Mouse (Mus musculus): ENCODE data around the gene Gm9821. TPM values are rescaled to one million over a fixed set of nuclear protein-coding genes. Genes with fewer than 3 reads are reported as not detected.

Gene Gm9821
- total RNA-seq, 2 experiments from 2014 or later, result not detected

- no peak for DNase-seq
- intact Hi-C loops (cut with DNase I), result loop anchor here (1.0 kb wide), 1 partner anchor 19 kb away; no protein-coding TSS in a partner anchor
These were observed 17.4 kb downstream of the Gm9821 start for GRCm38 (mm10) chr2:91962864-91963401.

DNA sequence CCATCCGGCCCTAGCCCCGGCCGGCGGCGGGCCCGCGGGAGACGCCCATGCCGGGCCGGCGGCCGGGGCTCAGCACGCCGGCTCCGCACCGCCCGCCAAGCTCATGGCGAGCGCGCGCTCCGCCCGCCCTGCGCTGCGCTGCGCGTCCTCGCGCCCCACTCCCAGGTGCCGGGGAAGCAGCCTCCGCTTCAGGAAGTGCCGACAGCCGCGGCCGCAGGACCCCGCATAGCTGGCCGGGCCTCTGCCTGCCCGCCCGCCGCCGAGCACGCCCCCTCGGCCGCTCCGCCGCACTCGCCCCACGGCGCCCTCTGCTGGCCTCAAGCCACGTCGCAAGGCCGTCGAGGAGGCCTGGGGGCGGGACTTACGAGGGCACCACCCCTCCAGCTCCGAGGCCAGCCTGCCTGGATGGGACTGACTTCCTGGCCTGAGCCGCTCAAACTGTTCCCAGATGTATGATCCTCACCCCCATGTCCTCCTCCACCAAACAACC, 18.0 kb downstream of the Gm9821 start:
- intact Hi-C loops (cut with DNase I), result loop anchor here (1.0 kb wide), 1 partner anchor 19 kb away; no protein-coding TSS in a partner anchor
- DNase-seq, result peak; percentile 99 to 100

GRCm38 (mm10) chr2:91964610-91965204, 19.2 kb downstream of the Gm9821 start:
- intact Hi-C loops (cut with DNase I), result no loop called here
- no peak for DNase-seq

DNA sequence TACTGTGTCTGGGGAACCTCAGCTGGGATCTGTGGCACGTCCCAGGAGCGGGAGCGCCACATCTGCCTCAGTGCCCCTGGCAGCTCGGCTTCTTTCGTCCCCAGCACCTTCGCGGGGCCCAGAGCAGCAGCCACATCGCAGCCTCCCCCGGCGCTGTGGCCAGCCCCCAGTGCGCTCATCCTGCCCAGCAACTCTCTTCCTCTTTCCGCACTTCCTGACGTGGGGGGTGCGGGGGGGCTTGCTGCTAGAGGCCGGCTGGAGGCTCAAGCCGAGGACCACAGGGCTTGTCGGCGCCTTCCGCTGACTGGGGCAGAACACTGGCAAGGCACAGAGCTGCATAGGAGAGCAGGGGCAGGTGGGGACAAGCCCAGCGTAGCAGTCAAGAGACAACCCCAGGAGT, 19.9 kb downstream of the Gm9821 start:
- DNase-seq, result peak; percentile 74 to 75
- intact Hi-C loops (cut with DNase I), result no loop called here

GRCm38 (mm10) chr2:91966367-91966766, 20.9 kb downstream of the Gm9821 start:
- intact Hi-C loops (cut with DNase I), result no loop called here
- DNase-seq, result no peak

GRCm38 (mm10) chr2:91967962-91968361, 22.5 kb downstream of the Gm9821 start:
- intact Hi-C loops (cut with DNase I), result no loop called here
- peak in 1 of 2 experiments; percentile 56 for DNase-seq

DNA sequence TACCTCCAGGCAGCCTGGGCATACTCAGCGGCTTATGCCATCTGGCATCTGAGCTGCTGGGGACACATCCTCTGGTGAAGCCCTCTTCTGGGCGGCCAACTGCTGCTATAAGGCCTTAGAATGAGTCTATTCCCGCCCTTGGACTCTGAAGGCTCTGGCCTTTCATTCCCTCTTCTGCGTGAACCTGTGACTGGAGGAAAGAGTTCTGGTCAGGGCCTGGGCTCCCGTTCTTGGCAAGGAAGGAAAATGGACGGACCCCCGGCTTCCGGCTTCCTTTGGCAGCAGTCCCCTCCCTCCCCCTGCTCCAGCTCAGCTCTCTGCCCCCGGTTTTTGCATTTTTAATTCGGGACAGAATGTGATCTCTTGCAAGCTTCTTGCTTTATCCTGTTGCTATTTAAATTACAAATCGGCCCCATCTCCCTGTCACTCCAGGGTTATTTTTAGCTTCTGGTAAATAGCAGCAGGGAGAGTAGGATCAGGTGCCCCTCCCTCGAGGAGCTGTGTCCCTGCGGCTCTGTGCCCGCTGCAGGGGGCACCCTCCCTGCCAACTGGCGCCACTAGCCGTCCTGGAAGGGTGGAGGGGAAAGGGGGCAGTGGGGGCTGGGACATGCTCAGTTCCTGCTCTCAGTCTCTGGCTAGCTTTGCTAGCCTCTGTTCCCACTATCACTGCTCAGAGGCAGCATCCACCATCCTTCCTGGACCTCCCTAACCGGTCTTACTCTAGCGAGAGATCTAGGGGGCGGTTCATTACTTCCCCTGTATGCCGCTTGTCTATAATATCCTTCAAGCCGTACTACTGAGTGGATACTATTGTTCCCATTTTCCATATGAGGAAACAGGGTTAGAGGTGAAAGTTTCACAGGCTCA, 26.0 kb downstream of the Gm9821 start:
- intact Hi-C loops (cut with DNase I), result no loop called here

GRCm38 (mm10) chr2:91972121-91972566, 26.6 kb downstream of the Gm9821 start:
- no peak for DNase-seq
- intact Hi-C loops (cut with DNase I), result no loop called here

More for the DNA sequence above, 26.0 kb downstream of the Gm9821 start:
- DNase-seq, result peak in 1 of 2 experiments; percentile 67

- DNase-seq, result no peak
- intact Hi-C loops (cut with DNase I), result no loop called here
These were observed 28.1 kb downstream of the Gm9821 start for GRCm38 (mm10) chr2:91973416-91974135.

DNA sequence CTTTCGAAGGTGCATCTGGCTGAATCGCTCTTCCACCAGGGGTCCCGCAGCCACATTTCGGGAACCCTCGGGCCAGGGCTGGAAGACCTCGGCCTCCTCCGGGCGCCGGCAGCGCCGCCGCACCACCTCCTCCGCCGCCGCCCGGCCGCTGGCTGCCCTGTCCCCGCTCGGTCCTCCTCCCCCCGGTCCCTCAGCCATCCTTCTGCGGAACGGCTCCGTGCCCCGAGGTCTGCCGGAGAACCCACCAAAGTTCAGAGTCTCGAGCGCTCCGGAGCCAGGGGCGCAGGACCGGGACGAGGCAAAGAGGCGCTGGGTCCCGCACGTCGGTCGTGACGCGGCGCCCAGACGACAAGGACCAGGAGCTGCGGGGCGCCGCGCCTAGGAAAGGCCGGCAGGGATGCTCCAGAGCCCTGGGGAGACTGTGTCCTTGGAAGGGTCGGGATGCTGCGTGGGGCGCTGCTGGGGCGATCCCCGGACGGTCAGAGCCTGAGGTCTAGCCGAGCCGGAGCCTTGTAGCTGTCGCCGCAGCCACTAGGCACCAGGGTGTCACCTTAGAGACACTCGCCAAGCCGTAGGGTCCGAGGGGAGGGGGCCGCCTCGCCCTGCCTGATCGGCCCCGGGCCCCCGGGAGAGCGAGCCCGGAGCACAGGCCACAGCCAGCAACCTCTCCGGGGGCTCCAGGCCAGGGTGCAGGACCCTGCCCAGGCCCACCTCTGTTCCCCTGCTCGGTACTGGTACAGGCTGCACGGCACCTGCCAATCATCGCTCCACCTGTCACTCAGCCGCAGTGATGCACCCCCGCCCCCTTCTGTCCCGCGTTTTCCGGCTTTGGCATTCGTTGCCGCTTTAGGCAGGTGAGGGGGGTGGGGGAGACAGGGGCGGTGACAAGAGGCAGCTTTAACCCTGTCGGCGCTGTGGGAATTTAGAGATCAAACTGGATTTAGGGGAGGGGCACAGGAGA, 30.4 kb downstream of the Gm9821 start, which contains the start of gene Dgkz:
Gene Dgkz (minus strand): TSS at position 284 of the 961 bp plus-strand sequence.
- intact Hi-C loops (cut with DNase I), result no loop called here
- no peak for DNase-seq

DNA sequence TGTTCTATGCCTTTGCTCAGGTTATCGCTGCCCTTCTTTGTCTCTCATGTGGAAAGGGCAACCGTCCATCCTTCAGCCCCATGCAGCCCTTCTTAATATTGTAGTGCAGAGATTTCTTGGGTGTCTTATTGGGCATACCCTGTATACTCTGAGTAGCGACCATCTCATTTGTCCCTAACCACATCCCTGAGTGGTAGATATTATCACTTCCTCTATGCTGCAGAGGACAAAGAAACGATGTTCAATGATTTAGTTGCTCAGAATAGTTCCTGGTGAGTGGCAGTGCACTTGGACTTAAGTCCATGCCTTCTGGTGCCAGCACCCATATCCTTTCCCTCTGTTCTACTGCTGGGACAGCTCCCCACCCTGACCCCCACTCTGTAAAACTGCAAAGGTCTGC, 32.5 kb downstream of the Gm9821 start:
- no peak for DNase-seq
- intact Hi-C loops (cut with DNase I), result no loop called here

GRCm38 (mm10) chr2:91978547-91978946, 33.0 kb downstream of the Gm9821 start:
- DNase-seq, result no peak
- intact Hi-C loops (cut with DNase I), result no loop called here

DNA sequence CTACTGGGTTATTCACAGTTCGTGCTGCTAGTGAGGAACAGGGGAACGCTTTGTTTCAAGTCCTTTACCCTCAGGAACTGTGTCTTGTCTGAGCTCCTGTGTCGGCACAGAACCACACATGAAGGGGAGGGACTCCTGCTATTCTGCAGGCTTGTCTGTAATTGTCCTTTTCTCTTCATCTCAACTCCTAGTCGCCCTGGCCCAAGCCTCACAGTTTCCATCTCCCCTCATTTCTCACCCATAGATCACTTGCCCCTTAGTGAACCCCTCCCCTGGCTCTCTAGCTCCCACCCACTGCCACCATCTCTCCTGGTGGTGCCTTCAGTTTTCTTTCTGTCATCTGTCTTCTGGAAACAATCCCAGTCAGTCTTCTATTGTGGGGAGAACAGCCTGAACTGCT, 34.7 kb downstream of the Gm9821 start:
- intact Hi-C loops (cut with DNase I), result loop anchor here (10.0 kb wide), 1 partner anchor 455 kb away; the partner anchor contains the start of gene Cry2

DNA sequence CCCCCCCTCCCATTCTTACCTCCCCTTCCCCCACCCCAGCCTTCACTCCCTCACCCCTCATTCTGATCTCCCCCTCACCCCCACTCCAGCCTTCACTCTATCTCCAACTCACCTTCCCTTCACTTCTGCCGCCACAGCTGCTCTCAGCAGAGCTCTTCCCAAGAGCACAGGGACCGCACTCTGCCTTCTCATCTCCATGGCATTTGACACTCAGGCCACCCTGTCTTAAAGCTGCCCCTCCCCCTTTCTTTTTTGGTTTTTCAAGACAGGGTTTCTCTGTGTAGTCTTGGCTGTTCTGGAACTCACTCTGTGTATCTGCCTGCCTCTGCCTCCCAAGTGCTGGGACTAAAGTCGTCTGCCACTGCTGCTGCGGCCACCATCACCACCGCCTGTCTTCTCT, 35.3 kb downstream of the Gm9821 start:
- intact Hi-C loops (cut with DNase I), result loop anchor here (10.0 kb wide), 1 partner anchor 454 kb away; the partner anchor contains the start of gene Cry2

More for the DNA sequence above, 34.7 kb downstream of the Gm9821 start:
- no peak for DNase-seq

DNA sequence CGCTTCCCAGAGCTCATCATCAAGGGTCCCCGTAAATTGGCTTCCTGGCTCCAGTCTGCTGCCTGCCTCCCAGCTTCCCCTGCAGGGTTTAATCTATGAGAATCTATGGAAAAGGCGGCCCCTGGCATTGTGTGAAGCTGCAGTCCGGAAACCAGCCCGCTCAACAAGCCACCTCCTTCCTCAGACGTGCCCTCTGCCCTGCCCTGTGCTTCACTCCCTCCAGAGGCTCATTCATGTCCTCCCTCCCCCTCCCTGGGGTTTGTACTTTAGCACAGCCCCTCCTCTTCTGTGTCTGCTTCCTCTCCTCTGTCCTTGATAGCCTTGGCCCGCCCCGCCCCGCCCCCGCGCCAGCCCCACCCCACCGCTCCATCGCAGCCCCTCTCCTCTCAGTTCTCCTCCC, 38.9 kb downstream of the Gm9821 start:
- intact Hi-C loops (cut with DNase I), result loop anchor here (10.0 kb wide), 1 partner anchor 450 kb away; the partner anchor contains the start of gene Cry2
- peak in 1 of 2 experiments; percentile 51 for DNase-seq

More for the DNA sequence above, 35.3 kb downstream of the Gm9821 start:
- DNase-seq, result no peak

DNA sequence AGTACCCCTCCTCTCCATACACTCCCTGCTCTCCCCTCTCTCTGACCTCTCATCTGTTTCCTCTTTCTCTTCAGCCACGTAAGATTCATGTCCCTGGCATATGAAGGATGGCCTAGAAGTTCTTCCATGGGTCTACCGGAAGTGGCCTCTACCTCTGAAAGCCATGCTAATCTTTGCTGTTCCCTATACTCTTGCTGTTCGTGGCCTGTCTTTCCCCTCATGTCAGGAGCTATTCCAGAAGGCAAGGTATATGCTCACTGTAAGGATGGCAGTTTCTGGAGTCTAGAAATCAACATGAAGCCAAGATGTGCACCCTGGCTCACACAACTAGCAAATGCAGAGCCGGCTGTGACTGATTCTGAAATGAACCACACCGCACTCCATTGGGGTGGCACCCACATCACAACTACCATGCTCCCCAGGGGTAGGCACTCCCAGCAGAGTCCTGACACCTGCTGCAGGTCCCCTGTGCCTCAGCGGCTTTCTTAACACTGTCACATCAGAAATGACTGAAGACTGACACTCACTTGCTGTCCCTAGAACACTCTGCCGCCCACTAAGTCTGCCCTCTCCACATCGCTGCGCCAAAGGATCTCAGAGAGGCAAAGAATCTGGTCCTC, 39.5 kb downstream of the Gm9821 start:
- DNase-seq, result no peak
- intact Hi-C loops (cut with DNase I), result loop anchor here (5.0 to 10.0 kb wide), 3 partner anchors 37 to 450 kb away; partner anchors contain the start of genes Creb3l1 and Cry2

DNA sequence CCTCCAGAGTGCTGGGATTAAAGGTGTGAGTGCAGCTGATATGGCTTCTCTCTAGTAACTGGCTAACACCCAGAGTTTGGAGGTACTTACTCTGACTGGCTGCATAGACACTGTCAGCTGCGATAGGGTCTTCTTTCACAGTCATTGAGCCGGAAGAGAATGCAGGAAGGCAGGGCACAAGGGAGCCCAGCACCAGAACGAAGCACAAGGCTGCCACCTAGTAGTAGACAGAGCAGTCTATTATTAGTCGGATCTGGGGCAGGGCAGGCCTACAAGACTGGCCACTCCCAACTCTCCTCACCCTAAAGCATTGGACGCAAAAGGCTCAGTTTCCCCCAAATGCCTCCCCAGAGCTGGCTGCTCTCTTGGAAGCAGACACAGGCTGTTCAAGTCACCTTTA, 40.6 kb downstream of the Gm9821 start:
- no peak for DNase-seq

DNA sequence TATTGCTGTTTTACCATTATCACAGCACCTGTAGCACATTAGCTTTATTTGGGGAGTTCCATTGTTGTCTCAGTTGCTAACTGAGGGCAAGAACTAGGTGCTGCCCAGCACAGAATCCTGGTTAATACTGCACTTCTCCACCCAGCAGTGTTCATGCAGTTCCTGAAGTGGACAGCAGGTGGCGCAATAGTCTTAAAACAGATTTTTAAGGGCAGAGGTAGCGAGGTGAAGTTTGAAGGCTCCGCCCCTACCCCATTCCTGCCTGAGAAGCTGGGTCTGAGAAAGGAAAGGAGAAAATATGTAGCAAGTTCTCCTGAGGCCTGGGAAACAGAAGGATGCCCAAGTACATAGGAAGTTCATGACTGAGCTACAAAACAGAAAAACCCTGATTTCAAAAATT, 42.0 kb downstream of the Gm9821 start:
- DNase-seq, result peak; percentile 87 to 95
- intact Hi-C loops (cut with DNase I), result loop anchor here (1.0 to 10.0 kb wide), 5 partner anchors 35 to 447 kb away; partner anchors contain the start of genes Creb3l1 and Cry2

More for the DNA sequence above, 40.6 kb downstream of the Gm9821 start:
- intact Hi-C loops (cut with DNase I), result loop anchor here (1.0 to 10.0 kb wide), 5 partner anchors 36 to 449 kb away; partner anchors contain the start of genes Creb3l1 and Cry2

Measured in heart, postnatal 36 days (tissue).